Comparison of ENCODE assay signal across 8 mouse cellular contexts in genomic region chr10:117846260-117846632, GRCm38 (mm10). TPM values are rescaled to one million over a fixed set of nuclear protein-coding genes. Genes with fewer than 3 reads are reported as not detected.
DNase-seq lines count a peak whose midpoint lies in the region; ATAC-seq lines count a peak whose summit lies in the region.

No protein-coding gene starts in this region.

- H3K27me3 ChIP-seq in kidney, embryonic 15.5 days = 0 out of 2 replicates have a peak, but pooled peaks cover 3% of the 10 kb centered on the region
- no peaks in the 10 kb centered on the region for H3K27me3 ChIP-seq in hindbrain, embryonic 11.5 days (ENCODE audit: control insufficient read depth, insufficient read depth, low read length)
- peaks cover 6% of the 10 kb centered on the region; the same call in 1 of the 2 replicates for H3K27me3 ChIP-seq in midbrain, embryonic 12.5 days

- WGBS in kidney, embryonic 15.5 days = under 1% methylated on average over 21 of the region's 21 CpGs
- under 1% methylated on average over 21 of the region's 21 CpGs for WGBS in hindbrain, embryonic 11.5 days
- WGBS in midbrain, embryonic 12.5 days = under 1% methylated on average over 21 of the region's 21 CpGs

- DNase-seq in kidney, postnatal 25 days = no peak
- peak; percentile 56 for DNase-seq in adipocyte (ENCODE audit: low spot score)
- DNase-seq in hindbrain, embryonic 11.5 days (ENCODE audit: low spot score) = no peak
- DNase-seq in layer of hippocampus, postnatal 36 days = no peak
- no peak for DNase-seq in retina, embryonic 14.5 days (ENCODE audit: low spot score)
- no peak for DNase-seq in kidney, postnatal 36 days

- H3K9me3 ChIP-seq in kidney, embryonic 15.5 days (replicated peaks) = no peaks in the 10 kb centered on the region
- no peaks in the 10 kb centered on the region for H3K9me3 ChIP-seq in hindbrain, embryonic 11.5 days (ENCODE audit: control insufficient read depth, low read length)
- H3K9me3 ChIP-seq in midbrain, embryonic 12.5 days = no peaks in the 10 kb centered on the region

- peaks cover 22% of the 10 kb centered on the region for H3K4me1 ChIP-seq in kidney, embryonic 15.5 days
- peaks cover 4% of the 10 kb centered on the region; the same call in 1 of the 2 replicates for H3K4me1 ChIP-seq in hindbrain, embryonic 11.5 days (replicated peaks; ENCODE audit: control insufficient read depth, insufficient read depth, low read length)
- H3K4me1 ChIP-seq in midbrain, embryonic 12.5 days = peaks cover 23% of the 10 kb centered on the region

- H3K36me3 ChIP-seq in kidney, embryonic 15.5 days = no peaks in the 10 kb centered on the region
- no peaks in the 10 kb centered on the region for H3K36me3 ChIP-seq in hindbrain, embryonic 11.5 days (ENCODE audit: control insufficient read depth, insufficient read depth, low read length)
- H3K36me3 ChIP-seq in midbrain, embryonic 12.5 days = no peaks in the 10 kb centered on the region

- H3K9ac ChIP-seq in kidney, embryonic 15.5 days = peak overlapping the region; percentile 97
- H3K9ac ChIP-seq in hindbrain, embryonic 11.5 days (ENCODE audit: low read depth, low read length) = peak overlapping the region; percentile 94
- H3K9ac ChIP-seq in midbrain, embryonic 12.5 days (replicated peaks) = peak overlapping the region; percentile 92

- H3K27ac ChIP-seq in kidney, embryonic 15.5 days = peak overlapping the region; percentile 98
- H3K27ac ChIP-seq in hindbrain, embryonic 11.5 days (ENCODE audit: low read depth, low read length) = peak overlapping the region; percentile 99
- peak overlapping the region; percentile 98 for H3K27ac ChIP-seq in midbrain, embryonic 12.5 days (replicated peaks)

- H3K4me3 ChIP-seq in kidney, embryonic 15.5 days (replicated peaks) = peak overlapping the region; percentile 96
- peak overlapping the region; percentile 87 for H3K4me3 ChIP-seq in hindbrain, embryonic 11.5 days (ENCODE audit: low read depth, low read length)
- peak overlapping the region; percentile 91 for H3K4me3 ChIP-seq in midbrain, embryonic 12.5 days

- ATAC-seq in kidney, embryonic 15.5 days (replicated peaks; ENCODE audit: low FRiP score) = peak; percentile 89
- peak; percentile 94 for ATAC-seq in hindbrain, embryonic 11.5 days (ENCODE audit: low FRiP score)
- peak; percentile 89 for ATAC-seq in midbrain, embryonic 12.5 days (ENCODE audit: low FRiP score, low read depth)

- H3K4me2 ChIP-seq in kidney, embryonic 15.5 days = peak overlapping the region; percentile 66
- peak overlapping the region; percentile 67 for H3K4me2 ChIP-seq in hindbrain, embryonic 11.5 days (replicated peaks; ENCODE audit: low read depth, low read length)
- peak overlapping the region; percentile 67 for H3K4me2 ChIP-seq in midbrain, embryonic 12.5 days (replicated peaks)

RNA-seq across cellular contexts. Expression of gene Rap1b, which starts 0.4 kb away (rescaled TPM):
- 161 and 167 TPM in 2 replicates for polyA plus RNA-seq in kidney, embryonic 15.5 days (2015; fragmentation: Nextera tagmentation; extraction: Ambion mirVana)
- 176 and 181 TPM in 2 replicates for polyA plus RNA-seq in hindbrain, embryonic 11.5 days (2014; fragmentation: Nextera tagmentation; extraction: Ambion mirVana)
- 137 and 138 TPM in 2 replicates for polyA plus RNA-seq in midbrain, embryonic 12.5 days (2016; fragmentation: Nextera tagmentation; extraction: Ambion mirVana)
- total RNA-seq in layer of hippocampus, postnatal 36 days (2021) = 10 to 100 TPM; 64.4 to 66.1 TPM

RNA-seq across cellular contexts. Expression of gene Nup107, which starts 53.7 kb away (rescaled TPM):
- 65.3 and 69.0 TPM in 2 replicates for polyA plus RNA-seq in kidney, embryonic 15.5 days (2015; fragmentation: Nextera tagmentation; extraction: Ambion mirVana)
- 82.8 and 95.8 TPM in 2 replicates for polyA plus RNA-seq in hindbrain, embryonic 11.5 days (2014; fragmentation: Nextera tagmentation; extraction: Ambion mirVana)
- polyA plus RNA-seq in midbrain, embryonic 12.5 days (2016; fragmentation: Nextera tagmentation; extraction: Ambion mirVana) = 73.3 and 77.5 TPM in 2 replicates
- 10 to 100 TPM; 15.8 to 20.7 TPM for total RNA-seq in layer of hippocampus, postnatal 36 days (2021)
